Mouse (Mus musculus) G1E (cell line): Measurements from ENCODE around the gene Ifnar2.

Source experiments
- CTCF ChIP-seq: IDR thresholded peaks from 2 replicates; pipeline ENCODE4 v1.5.1; 2012; ENCODE audit warnings: low read depth, low read length, inconsistent platforms, mixed read lengths
- GATA1 ChIP-seq: IDR thresholded peaks from 2 replicates; pipeline ENCODE4 v1.6.1; 2012; ENCODE audit warnings: borderline replicate concordance, low read length, inconsistent platforms, mixed read lengths
- GATA2 ChIP-seq: IDR thresholded peaks from 2 replicates; pipeline ENCODE4 v1.6.1; 2012; ENCODE audit warnings: low read depth, low read length, inconsistent platforms, borderline replicate concordance

DNA sequence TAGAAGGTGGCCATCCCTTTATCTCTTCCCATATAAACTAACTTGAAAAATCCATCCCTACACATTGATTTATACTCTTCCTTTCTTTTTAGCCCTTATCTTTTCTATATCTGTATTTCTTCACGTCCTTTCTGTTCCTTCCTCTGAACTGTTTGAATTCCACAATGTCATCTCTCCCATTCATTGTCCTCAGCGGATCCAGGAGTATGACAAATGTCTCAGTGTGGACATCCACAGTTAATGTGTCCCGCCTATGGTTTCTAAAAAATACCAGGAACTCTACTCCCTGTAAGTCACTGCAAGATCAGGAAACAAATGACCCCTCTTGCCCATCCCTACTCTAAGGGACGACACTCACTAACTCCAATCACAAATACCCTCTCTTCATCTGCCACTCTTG, 11.6 kb downstream of the Ifnar2 start:
- TF ChIP-seq CTCF, result no peak
- TF ChIP-seq GATA1, result no peak
- TF ChIP-seq GATA2, result no peak
